Mouse (Mus musculus): Measurements from ENCODE around the gene Spsb1. TPM values are rescaled to one million over a fixed set of nuclear protein-coding genes. Genes with fewer than 3 reads are reported as not detected.

The Spsb1 gene
- polyA plus RNA-seq, 1 experiment from 2014 or later = 5.8 TPM

GRCm38 (mm10) chr4:149988301-149988700 lies 33.5 kb upstream of the Spsb1 start:
- Histone ChIP-seq H3K4me1 (replicated peaks; ENCODE audit: control insufficient read depth, insufficient read depth, low read length) (peaks cover 33% of the 10 kb centered on the region), H3K4me3 (replicated peaks; ENCODE audit: low read length) (peak overlapping the region; percentile 34), H3K4me2 (ENCODE audit: low read length) (peak overlapping the region; percentile 54), H3K9ac (replicated peaks; ENCODE audit: low read depth, low read length) (0 out of 2 replicates have a peak overlapping the region, but pooled peaks have one; percentile 53), H3K27ac (ENCODE audit: low read length) (no peak overlapping the region), H3K9me3 (ENCODE audit: control insufficient read depth, low read length) (no peaks in the 10 kb centered on the region), H3K36me3 (ENCODE audit: control insufficient read depth, insufficient read depth) (no peaks in the 10 kb centered on the region), H3K27me3 (replicated peaks; ENCODE audit: control insufficient read depth, insufficient read depth, low read length) (no peaks in the 10 kb centered on the region)
- 83% methylated on average over 6 of the region's 6 CpGs for WGBS
- no peak for ATAC-seq

- no peak for ATAC-seq
- no peak overlapping the region for H3K4me2 ChIP-seq (ENCODE audit: low read length)
- 83% methylated on average over 10 of the region's 10 CpGs for WGBS
- no peaks in the 10 kb centered on the region for H3K27me3 ChIP-seq (replicated peaks; ENCODE audit: control insufficient read depth, insufficient read depth, low read length)
- no peaks in the 10 kb centered on the region for H3K9me3 ChIP-seq (ENCODE audit: control insufficient read depth, low read length)
- H3K9ac ChIP-seq (replicated peaks; ENCODE audit: low read depth, low read length) = no peak overlapping the region
- H3K4me3 ChIP-seq (replicated peaks; ENCODE audit: low read length) = no peak overlapping the region
- no peak overlapping the region for H3K27ac ChIP-seq (ENCODE audit: low read length)
- peaks cover 33% of the 10 kb centered on the region for H3K4me1 ChIP-seq (replicated peaks; ENCODE audit: control insufficient read depth, insufficient read depth, low read length)
- H3K36me3 ChIP-seq (ENCODE audit: control insufficient read depth, insufficient read depth) = no peaks in the 10 kb centered on the region
Observed at GRCm38 (mm10) chr4:149986671-149987417, 32.0 kb upstream of the Spsb1 start.

- Histone ChIP-seq H3K27ac (ENCODE audit: low read length) (no peak overlapping the region), H3K4me3 (replicated peaks; ENCODE audit: low read length) (no peak overlapping the region), H3K9me3 (ENCODE audit: control insufficient read depth, low read length) (no peaks in the 10 kb centered on the region), H3K4me2 (ENCODE audit: low read length) (no peak overlapping the region), H3K27me3 (replicated peaks; ENCODE audit: control insufficient read depth, insufficient read depth, low read length) (no peaks in the 10 kb centered on the region), H3K36me3 (ENCODE audit: control insufficient read depth, insufficient read depth) (no peaks in the 10 kb centered on the region), H3K4me1 (replicated peaks; ENCODE audit: control insufficient read depth, insufficient read depth, low read length) (peaks cover 15% of the 10 kb centered on the region), H3K9ac (replicated peaks; ENCODE audit: low read depth, low read length) (no peak overlapping the region)
- 92% methylated on average over 23 of the region's 23 CpGs for WGBS
- no peak for ATAC-seq
Observed at GRCm38 (mm10) chr4:149983921-149984645, 29.2 kb upstream of the Spsb1 start.

GRCm38 (mm10) chr4:149982154-149982553 lies 27.3 kb upstream of the Spsb1 start:
- H3K4me1 ChIP-seq (replicated peaks; ENCODE audit: control insufficient read depth, insufficient read depth, low read length) = peaks cover 13% of the 10 kb centered on the region
- no peak overlapping the region for H3K4me2 ChIP-seq (ENCODE audit: low read length)
- no peak overlapping the region for H3K9ac ChIP-seq (replicated peaks; ENCODE audit: low read depth, low read length)
- 87% methylated on average over 15 of the region's 15 CpGs for WGBS
- H3K27ac ChIP-seq (ENCODE audit: low read length) = no peak overlapping the region
- ATAC-seq = no peak
- H3K27me3 ChIP-seq (replicated peaks; ENCODE audit: control insufficient read depth, insufficient read depth, low read length) = no peaks in the 10 kb centered on the region
- no peaks in the 10 kb centered on the region for H3K36me3 ChIP-seq (ENCODE audit: control insufficient read depth, insufficient read depth)
- no peaks in the 10 kb centered on the region for H3K9me3 ChIP-seq (ENCODE audit: control insufficient read depth, low read length)
- H3K4me3 ChIP-seq (replicated peaks; ENCODE audit: low read length) = no peak overlapping the region

- peak overlapping the region; percentile 48; the same call in 1 of the 2 replicates for H3K9ac ChIP-seq (replicated peaks; ENCODE audit: low read depth, low read length)
Observed at GRCm38 (mm10) chr4:149979819-149980308, 25.0 kb upstream of the Spsb1 start.

GRCm38 (mm10) chr4:149978820-149979219 lies 24.0 kb upstream of the Spsb1 start:
- Histone ChIP-seq H3K4me3 (replicated peaks; ENCODE audit: low read length) (no peak overlapping the region), H3K27me3 (replicated peaks; ENCODE audit: control insufficient read depth, insufficient read depth, low read length) (no peaks in the 10 kb centered on the region), H3K4me1 (replicated peaks; ENCODE audit: control insufficient read depth, insufficient read depth, low read length) (peaks cover 13% of the 10 kb centered on the region), H3K27ac (ENCODE audit: low read length) (no peak overlapping the region), H3K36me3 (ENCODE audit: control insufficient read depth, insufficient read depth) (no peaks in the 10 kb centered on the region), H3K9ac (replicated peaks; ENCODE audit: low read depth, low read length) (no peak overlapping the region), H3K4me2 (ENCODE audit: low read length) (no peak overlapping the region), H3K9me3 (ENCODE audit: control insufficient read depth, low read length) (no peaks in the 10 kb centered on the region)
- ATAC-seq = no peak
- 79% methylated on average over 2 of the region's 2 CpGs for WGBS

More at GRCm38 (mm10) chr4:149979819-149980308, 25.0 kb upstream of the Spsb1 start:
- H3K27ac ChIP-seq (ENCODE audit: low read length) = no peak overlapping the region
- 2% methylated on average over 12 of the region's 12 CpGs for WGBS
- no peaks in the 10 kb centered on the region for H3K9me3 ChIP-seq (ENCODE audit: control insufficient read depth, low read length)
- peak overlapping the region; percentile 51 for H3K4me2 ChIP-seq (ENCODE audit: low read length)
- H3K36me3 ChIP-seq (ENCODE audit: control insufficient read depth, insufficient read depth) = no peaks in the 10 kb centered on the region
- ATAC-seq = peak; percentile 51
- peaks cover 13% of the 10 kb centered on the region for H3K4me1 ChIP-seq (replicated peaks; ENCODE audit: control insufficient read depth, insufficient read depth, low read length)
- no peaks in the 10 kb centered on the region for H3K27me3 ChIP-seq (replicated peaks; ENCODE audit: control insufficient read depth, insufficient read depth, low read length)
- peak overlapping the region; percentile 22 for H3K4me3 ChIP-seq (replicated peaks; ENCODE audit: low read length)

GRCm38 (mm10) chr4:149977801-149978544 lies 23.1 kb upstream of the Spsb1 start:
- H3K9me3 ChIP-seq (ENCODE audit: control insufficient read depth, low read length) = no peaks in the 10 kb centered on the region
- H3K4me2 ChIP-seq (ENCODE audit: low read length) = no peak overlapping the region
- no peaks in the 10 kb centered on the region for H3K27me3 ChIP-seq (replicated peaks; ENCODE audit: control insufficient read depth, insufficient read depth, low read length)
- no peak overlapping the region for H3K27ac ChIP-seq (ENCODE audit: low read length)
- no peak overlapping the region for H3K4me3 ChIP-seq (replicated peaks; ENCODE audit: low read length)
- 48% methylated on average over 17 of the region's 17 CpGs for WGBS
- H3K36me3 ChIP-seq (ENCODE audit: control insufficient read depth, insufficient read depth) = no peaks in the 10 kb centered on the region
- peaks cover 13% of the 10 kb centered on the region for H3K4me1 ChIP-seq (replicated peaks; ENCODE audit: control insufficient read depth, insufficient read depth, low read length)
- no peak overlapping the region for H3K9ac ChIP-seq (replicated peaks; ENCODE audit: low read depth, low read length)
- ATAC-seq = peak; percentile 35; the same call in 1 of the 2 replicates

- Histone ChIP-seq H3K27ac (ENCODE audit: low read length) (no peak overlapping the region), H3K27me3 (replicated peaks; ENCODE audit: control insufficient read depth, insufficient read depth, low read length) (no peaks in the 10 kb centered on the region), H3K9ac (replicated peaks; ENCODE audit: low read depth, low read length) (no peak overlapping the region), H3K36me3 (ENCODE audit: control insufficient read depth, insufficient read depth) (no peaks in the 10 kb centered on the region), H3K4me3 (replicated peaks; ENCODE audit: low read length) (no peak overlapping the region), H3K4me2 (ENCODE audit: low read length) (no peak overlapping the region), H3K9me3 (ENCODE audit: control insufficient read depth, low read length) (no peaks in the 10 kb centered on the region), H3K4me1 (replicated peaks; ENCODE audit: control insufficient read depth, insufficient read depth, low read length) (peaks cover 13% of the 10 kb centered on the region)
- ATAC-seq = no peak
- WGBS = 81% methylated on average over 6 of the region's 6 CpGs
Observed at GRCm38 (mm10) chr4:149977181-149977580, 22.3 kb upstream of the Spsb1 start.

GRCm38 (mm10) chr4:149975730-149976254 lies 20.9 kb upstream of the Spsb1 start:
- H3K4me2 ChIP-seq (ENCODE audit: low read length) = no peak overlapping the region
- H3K27me3 ChIP-seq (replicated peaks; ENCODE audit: control insufficient read depth, insufficient read depth, low read length) = no peaks in the 10 kb centered on the region
- no peak overlapping the region for H3K27ac ChIP-seq (ENCODE audit: low read length)
- H3K9ac ChIP-seq (replicated peaks; ENCODE audit: low read depth, low read length) = no peak overlapping the region
- no peak overlapping the region for H3K4me3 ChIP-seq (replicated peaks; ENCODE audit: low read length)
- 66% methylated on average over 5 of the region's 5 CpGs for WGBS
- no peaks in the 10 kb centered on the region for H3K9me3 ChIP-seq (ENCODE audit: control insufficient read depth, low read length)
- H3K4me1 ChIP-seq (replicated peaks; ENCODE audit: control insufficient read depth, insufficient read depth, low read length) = peaks cover 13% of the 10 kb centered on the region
- no peak for ATAC-seq
- no peaks in the 10 kb centered on the region for H3K36me3 ChIP-seq (ENCODE audit: control insufficient read depth, insufficient read depth)
